Mouse (Mus musculus) midbrain, embryonic 12.5 days (tissue): ENCODE measurements around the gene Ppp1ca. TPM values are rescaled to one million over a fixed set of nuclear protein-coding genes. Genes with fewer than 3 reads are reported as not detected.

ENCODE experiments used
- ATAC-seq: fragments of 200-750 bp; cut with Nextera tagmentation; 2 replicates; pipeline ENCODE4 v1.8.0; 2017; ENCODE audit warnings: low read depth, moderate TSS enrichment, moderate library complexity; ENCODE audit not compliant: low FRiP score
- H3K27ac ChIP-seq: fragments of 300-500 bp; sonication (generic); replicated peaks from 2 replicates; pipeline ENCODE4 v1.5.1; 2016; ENCODE audit warnings: mild to moderate bottlenecking
- H3K27me3 ChIP-seq: fragments of 300-500 bp; sonication (generic); 2 replicates; pipeline ENCODE4 v1.6.1; 2016; ENCODE audit warnings: mild to moderate bottlenecking
- H3K36me3 ChIP-seq: fragments of 300-500 bp; sonication (generic); 2 replicates; pipeline ENCODE4 v1.6.1; 2016
- H3K4me1 ChIP-seq: fragments of 300-500 bp; sonication (generic); 2 replicates; pipeline ENCODE4 v1.6.1; 2016
- H3K4me2 ChIP-seq: fragments of 300-500 bp; sonication (generic); replicated peaks from 2 replicates; pipeline ENCODE4 v1.6.1; 2016; ENCODE audit warnings: mild to moderate bottlenecking, moderate library complexity
- H3K4me3 ChIP-seq: fragments of 300-500 bp; sonication (generic); 2 replicates; pipeline ENCODE4 v1.5.1; 2016; ENCODE audit warnings: mild to moderate bottlenecking
- H3K9ac ChIP-seq: fragments of 300-500 bp; sonication (generic); replicated peaks from 2 replicates; pipeline ENCODE4 v1.6.1; 2016; ENCODE audit warnings: mild to moderate bottlenecking, moderate library complexity
- H3K9me3 ChIP-seq: fragments of 300-500 bp; sonication (generic); 2 replicates; pipeline ENCODE4 v1.6.1; 2016; ENCODE audit warnings: mild to moderate bottlenecking
- WGBS: fragments of 180-500 bp; shearing (Covaris S2); methylation state at CpG from one replicate; pipeline ENCODE4 v1.1.7; 2016; 5-methylcytosine and 5-hydroxymethylcytosine counted together
- polyA plus RNA-seq: library from polyadenylated mRNA; unstranded; fragments of >200 nt; fragmentation: Nextera tagmentation; extraction: Ambion mirVana; gene quantifications from 2 replicates; pipeline ENCODE4 v1.2.1, GENCODE M21; 2016

Gene Ppp1ca
- polyA plus RNA-seq, 1 experiment from 2014 or later = 733 TPM

DNA sequence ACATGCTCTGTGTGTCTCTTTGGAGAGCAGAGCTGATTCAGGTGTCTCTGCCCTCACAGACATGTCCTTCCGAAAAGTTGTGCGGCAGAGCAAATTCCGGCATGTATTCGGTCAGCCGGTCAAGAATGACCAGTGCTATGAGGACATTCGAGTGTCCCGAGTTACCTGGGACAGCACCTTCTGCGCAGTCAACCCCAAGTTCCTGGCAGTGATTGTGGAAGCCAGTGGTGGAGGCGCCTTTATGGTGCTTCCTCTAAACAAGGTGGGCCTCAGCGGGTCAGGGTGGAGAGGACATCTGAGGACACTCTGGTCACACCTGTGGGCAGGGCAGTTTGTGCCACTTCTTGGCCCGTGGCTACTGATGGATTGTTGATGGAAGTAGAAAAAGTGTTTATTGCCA lies 42.6 kb upstream of the Ppp1ca start:
- peak overlapping the region; percentile 86 for H3K9ac ChIP-seq
- no peak for ATAC-seq
- H3K27ac ChIP-seq = no peak overlapping the region
- peak overlapping the region; percentile 86 for H3K4me2 ChIP-seq
- peak overlapping the region; percentile 85 for H3K4me3 ChIP-seq
- H3K4me1 ChIP-seq = peaks cover 22% of the 10 kb centered on the region
- no peaks in the 10 kb centered on the region for H3K9me3 ChIP-seq
- H3K27me3 ChIP-seq = no peaks in the 10 kb centered on the region
- WGBS = 91% methylated on average over 11 of the region's 11 CpGs
- H3K36me3 ChIP-seq = peaks cover 27% of the 10 kb centered on the region

GRCm38 (mm10) chr19:4149764-4150461 lies 42.0 kb upstream of the Ppp1ca start:
- 93% methylated on average over 17 of the region's 17 CpGs for WGBS
- H3K4me1 ChIP-seq = peaks cover 22% of the 10 kb centered on the region
- ATAC-seq = no peak

DNA sequence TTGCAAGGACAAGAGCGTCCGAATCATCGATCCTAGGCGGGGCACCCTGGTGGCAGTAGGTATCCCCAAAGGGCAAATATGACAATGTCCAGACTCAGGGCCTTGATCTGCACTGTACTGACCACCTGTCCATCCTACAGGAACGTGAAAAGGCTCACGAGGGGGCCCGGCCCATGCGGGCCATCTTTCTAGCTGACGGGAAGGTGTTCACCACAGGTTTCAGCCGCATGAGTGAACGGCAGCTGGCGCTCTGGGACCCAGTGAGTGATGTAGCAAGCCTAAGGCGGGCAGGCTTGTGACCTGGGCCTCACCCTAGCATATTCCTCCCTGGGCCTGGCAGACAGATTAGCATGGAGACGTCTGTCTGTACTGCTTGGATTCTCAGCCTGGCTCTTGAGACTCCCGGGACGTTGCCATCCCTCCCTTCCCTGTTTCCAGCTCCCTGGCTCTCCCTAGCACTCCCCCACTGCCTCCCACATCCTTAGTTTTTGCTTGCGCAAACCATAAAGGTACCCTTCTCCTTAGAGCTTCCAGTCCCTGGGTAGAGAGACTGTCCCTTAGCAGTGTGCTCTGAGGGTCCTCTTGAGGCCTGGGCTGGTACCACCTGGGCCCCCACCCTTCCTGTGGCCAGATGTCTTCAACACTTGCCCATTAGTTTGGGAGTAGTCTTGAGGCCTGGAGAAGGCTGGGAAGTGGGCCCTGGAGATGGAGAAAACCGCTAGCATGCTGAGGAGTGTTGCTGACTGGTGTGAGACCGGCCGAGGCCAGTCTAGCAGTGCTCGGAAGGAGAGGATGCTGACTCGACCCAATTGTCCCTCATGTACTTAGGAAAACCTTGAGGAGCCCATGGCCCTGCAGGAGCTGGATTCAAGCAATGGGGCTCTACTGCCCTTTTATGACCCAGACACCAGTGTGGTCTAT lies 41.0 kb upstream of the Ppp1ca start:
- peaks cover 22% of the 10 kb centered on the region for H3K4me1 ChIP-seq
- WGBS = 90% methylated on average over 22 of the region's 22 CpGs
- no peak overlapping the region for H3K27ac ChIP-seq
- ATAC-seq = no peak
- H3K4me3 ChIP-seq = no peak overlapping the region
- H3K9ac ChIP-seq = no peak overlapping the region; the same call in 1 of the 2 replicates
- H3K9me3 ChIP-seq = no peaks in the 10 kb centered on the region
- H3K4me2 ChIP-seq = no peak overlapping the region
- H3K36me3 ChIP-seq = peaks cover 30% of the 10 kb centered on the region
- H3K27me3 ChIP-seq = no peaks in the 10 kb centered on the region

More at GRCm38 (mm10) chr19:4149764-4150461, 42.0 kb upstream of the Ppp1ca start:
- Histone ChIP-seq H3K27me3 (no peaks in the 10 kb centered on the region), H3K27ac (no peak overlapping the region), H3K4me3 (no peak overlapping the region), H3K4me2 (peak overlapping the region; percentile 86), H3K36me3 (peaks cover 27% of the 10 kb centered on the region), H3K9me3 (no peaks in the 10 kb centered on the region), H3K9ac (peak overlapping the region; percentile 86)

- no peak for ATAC-seq
- H3K4me1 ChIP-seq = peaks cover 22% of the 10 kb centered on the region
- H3K9ac ChIP-seq = no peak overlapping the region
- H3K9me3 ChIP-seq = no peaks in the 10 kb centered on the region
- WGBS = 74% methylated on average over 5 of the region's 5 CpGs
- no peaks in the 10 kb centered on the region for H3K27me3 ChIP-seq
- no peak overlapping the region for H3K4me2 ChIP-seq
- peaks cover 37% of the 10 kb centered on the region for H3K36me3 ChIP-seq
- no peak overlapping the region for H3K4me3 ChIP-seq
- H3K27ac ChIP-seq = no peak overlapping the region
Measured at GRCm38 (mm10) chr19:4151488-4151860, 40.4 kb upstream of the Ppp1ca start.

DNA sequence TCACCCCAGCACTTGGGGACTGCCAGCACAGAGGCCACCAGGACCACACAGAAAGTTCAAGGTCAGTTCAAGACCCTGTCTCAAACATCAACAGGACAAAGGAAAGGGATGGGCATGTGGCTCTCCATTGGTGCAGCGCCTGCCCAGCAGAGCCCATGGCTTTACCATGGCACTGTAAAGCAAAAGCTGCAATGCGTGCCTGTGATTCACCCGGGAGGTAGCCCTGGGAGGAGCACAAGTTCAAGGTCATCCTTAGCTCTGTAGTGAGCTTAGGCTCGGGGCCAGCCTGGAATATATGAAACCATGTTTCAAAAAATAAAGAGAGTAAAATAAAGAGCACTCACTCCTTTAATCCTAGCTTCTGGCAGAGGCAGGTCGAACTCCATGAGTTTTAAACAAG lies 40.0 kb upstream of the Ppp1ca start:
- Histone ChIP-seq H3K27me3 (no peaks in the 10 kb centered on the region), H3K9ac (no peak overlapping the region), H3K27ac (no peak overlapping the region), H3K4me3 (no peak overlapping the region), H3K4me2 (no peak overlapping the region), H3K9me3 (no peaks in the 10 kb centered on the region), H3K4me1 (peaks cover 22% of the 10 kb centered on the region), H3K36me3 (peaks cover 41% of the 10 kb centered on the region)
- WGBS = 93% methylated on average over 5 of the region's 5 CpGs
- ATAC-seq = no peak

DNA sequence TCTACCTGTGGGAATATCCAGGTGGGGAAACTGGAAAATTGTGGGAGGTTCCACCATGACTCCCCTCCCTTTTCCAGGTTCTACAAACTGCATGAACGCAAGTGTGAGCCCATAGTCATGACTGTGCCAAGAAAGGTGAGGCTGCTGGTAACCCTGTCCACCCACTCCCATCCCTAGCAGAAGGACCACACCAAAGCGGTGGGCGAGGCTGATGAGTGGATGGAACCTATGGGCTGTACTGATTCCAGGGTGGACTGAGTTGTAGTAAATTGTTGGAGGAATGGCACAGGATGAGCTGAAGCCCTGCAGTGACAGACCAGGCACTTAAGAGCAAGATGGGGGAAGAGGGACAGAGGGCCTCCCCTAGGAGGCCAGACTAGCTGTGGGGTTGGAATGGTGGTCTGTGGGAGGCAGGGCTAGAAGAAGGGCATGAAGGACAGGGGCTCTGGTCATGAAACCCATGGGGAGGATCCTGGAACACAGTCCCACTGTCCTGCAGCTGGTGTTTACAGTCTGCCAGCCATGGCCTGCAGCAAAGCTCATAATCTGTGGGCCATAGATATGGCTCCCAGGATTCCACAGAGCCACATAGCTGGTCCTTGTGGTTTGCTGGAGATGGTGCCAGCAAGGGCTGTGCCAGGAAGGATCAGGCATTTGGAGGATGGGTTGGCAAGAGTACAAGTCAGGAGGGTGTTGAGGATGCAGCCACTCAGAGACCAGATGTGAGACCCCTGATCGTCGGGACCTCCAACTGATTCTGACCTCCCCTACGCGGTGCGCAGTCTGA lies 39.2 kb upstream of the Ppp1ca start:
- Histone ChIP-seq H3K9me3 (no peaks in the 10 kb centered on the region), H3K4me3 (no peak overlapping the region), H3K4me2 (no peak overlapping the region), H3K27me3 (no peaks in the 10 kb centered on the region), H3K36me3 (peaks cover 48% of the 10 kb centered on the region), H3K9ac (no peak overlapping the region), H3K27ac (no peak overlapping the region), H3K4me1 (peaks cover 21% of the 10 kb centered on the region)
- no peak for ATAC-seq
- 87% methylated on average over 8 of the region's 8 CpGs for WGBS

DNA sequence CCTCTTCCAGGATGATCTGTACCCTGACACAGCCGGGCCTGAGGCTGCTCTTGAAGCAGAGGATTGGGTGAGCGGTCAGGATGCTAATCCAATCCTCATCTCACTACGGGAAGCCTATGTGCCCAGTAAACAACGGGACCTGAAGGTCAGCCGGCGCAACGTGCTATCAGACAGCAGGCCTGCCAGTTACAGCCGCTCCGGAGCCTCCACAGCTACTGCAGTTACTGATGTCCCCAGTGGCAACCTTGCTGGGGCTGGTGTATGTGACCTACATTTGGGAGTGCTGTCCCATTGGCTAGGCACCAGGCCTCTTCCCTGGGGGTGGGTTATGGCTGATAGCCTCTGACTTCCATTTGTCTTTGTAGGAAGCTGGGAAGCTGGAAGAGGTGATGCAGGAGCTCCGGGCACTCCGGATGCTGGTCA lies 38.6 kb upstream of the Ppp1ca start, which contains the start of gene Ptprcap:
Gene Ptprcap, plus strand, starts transcription at position 373 of the 423 bp plus-strand sequence.
- Histone ChIP-seq H3K9ac (no peak within 1 kb of the TSS), H3K36me3 (peaks cover 54% of the 10 kb centered on the region), H3K4me1 (peaks cover 14% of the 10 kb centered on the region), H3K27ac (0 out of 2 replicates have a peak within 1 kb of the TSS, but pooled peaks have one; percentile 22), H3K9me3 (no peaks in the 10 kb centered on the region), H3K4me3 (no peak within 1 kb of the TSS), H3K4me2 (no peak within 1 kb of the TSS), H3K27me3 (no peaks in the 10 kb centered on the region)
- ATAC-seq = no peak
- WGBS = 68% methylated on average over 11 of the region's 11 CpGs

GRCm38 (mm10) chr19:4154437-4155222 lies 37.2 kb upstream of the Ppp1ca start:
- no peaks in the 10 kb centered on the region for H3K27me3 ChIP-seq
- no peaks in the 10 kb centered on the region for H3K9me3 ChIP-seq
- 78% methylated on average over 13 of the region's 13 CpGs for WGBS
- H3K9ac ChIP-seq = no peak overlapping the region
- peaks cover 68% of the 10 kb centered on the region for H3K36me3 ChIP-seq
- H3K27ac ChIP-seq = no peak overlapping the region
- peaks cover 5% of the 10 kb centered on the region for H3K4me1 ChIP-seq
- no peak overlapping the region for H3K4me3 ChIP-seq
- H3K4me2 ChIP-seq = no peak overlapping the region
- no peak for ATAC-seq

DNA sequence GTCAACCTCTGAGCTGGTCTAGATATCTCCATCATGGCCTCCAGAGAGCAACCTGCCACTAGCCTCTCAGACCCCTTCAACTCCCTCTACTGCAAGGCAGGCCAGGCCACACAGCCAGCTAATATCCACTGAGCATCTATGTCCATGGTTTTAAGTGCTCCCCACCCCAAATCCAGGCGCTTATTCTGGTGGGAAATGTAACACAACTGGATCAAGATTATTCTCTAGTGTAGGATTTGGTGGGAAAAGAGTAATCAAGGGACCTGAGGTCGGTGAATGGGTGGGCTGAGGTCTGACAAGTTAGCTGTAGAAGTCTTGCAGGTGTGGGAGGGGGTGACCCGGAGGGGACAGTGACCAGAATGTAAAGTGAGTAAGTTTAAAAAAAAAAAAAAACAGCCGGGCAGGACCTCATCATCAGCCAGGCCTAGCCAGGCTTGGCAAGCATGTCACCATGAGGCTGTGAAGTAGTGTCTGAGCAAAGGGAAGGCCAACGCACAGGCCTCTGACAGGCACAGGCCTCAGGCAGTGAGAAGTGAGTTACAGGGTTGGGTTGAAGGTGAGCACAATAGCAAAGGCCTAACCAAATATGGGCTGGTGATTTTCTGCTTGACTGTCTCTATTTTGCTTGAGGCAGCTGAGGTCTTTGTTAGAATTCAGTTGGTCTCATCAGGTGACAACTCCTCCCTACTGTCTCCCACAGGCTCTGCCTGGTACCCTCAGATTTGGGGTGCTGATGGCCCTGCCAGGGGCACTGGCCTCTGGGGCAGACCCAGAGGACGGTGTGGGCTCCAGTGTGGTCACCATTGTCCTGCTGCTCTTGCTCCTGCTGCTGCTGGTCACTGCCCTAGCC lies 36.4 kb upstream of the Ppp1ca start:
- peaks cover 68% of the 10 kb centered on the region for H3K36me3 ChIP-seq
- WGBS = 73% methylated on average over 6 of the region's 6 CpGs
- no peaks in the 10 kb centered on the region for H3K27me3 ChIP-seq
- H3K4me2 ChIP-seq = no peak overlapping the region
- H3K9ac ChIP-seq = no peak overlapping the region
- peak overlapping the region; percentile 43; the same call in 1 of the 2 replicates for H3K27ac ChIP-seq
- no peaks in the 10 kb centered on the region; the same call in 1 of the 2 replicates for H3K4me1 ChIP-seq
- no peak overlapping the region for H3K4me3 ChIP-seq
- ATAC-seq = no peak
- H3K9me3 ChIP-seq = no peaks in the 10 kb centered on the region

DNA sequence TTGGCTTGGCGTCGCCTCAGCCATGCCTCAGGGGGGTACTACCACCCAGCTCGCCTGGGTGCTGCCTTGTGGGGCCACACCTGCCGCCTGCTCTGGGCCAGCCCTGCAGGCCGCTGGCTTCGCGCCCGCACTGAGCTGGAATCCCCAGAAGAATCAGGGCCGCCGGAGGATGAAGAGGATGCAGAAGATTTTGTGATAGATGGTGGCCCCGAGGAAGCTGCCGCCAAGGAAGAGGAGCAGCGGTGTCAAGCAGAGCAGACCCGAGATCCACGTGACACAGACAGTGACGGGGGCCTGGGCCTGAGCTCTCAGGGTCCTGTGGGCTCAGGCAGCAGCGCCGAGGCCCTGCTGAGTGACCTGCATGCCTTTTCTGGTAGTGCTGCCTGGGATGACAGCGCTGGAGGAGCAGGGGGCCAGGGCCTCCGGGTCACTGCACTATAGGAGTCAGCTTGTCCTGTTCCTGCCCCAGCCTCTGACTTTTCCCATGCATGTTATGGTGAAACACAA lies 35.7 kb upstream of the Ppp1ca start:
- Histone ChIP-seq H3K27me3 (no peaks in the 10 kb centered on the region), H3K27ac (no peak overlapping the region), H3K4me1 (no peaks in the 10 kb centered on the region; the same call in 1 of the 2 replicates), H3K4me2 (no peak overlapping the region), H3K9me3 (no peaks in the 10 kb centered on the region), H3K9ac (0 out of 2 replicates have a peak overlapping the region, but pooled peaks have one; percentile 0), H3K4me3 (no peak overlapping the region), H3K36me3 (peaks cover 67% of the 10 kb centered on the region)
- WGBS = 74% methylated on average over 20 of the region's 20 CpGs
- no peak for ATAC-seq
